Mouse (Mus musculus) megakaryocyte, embryonic 14.5 days (primary cell): ENCODE measurements around the gene Hsp90ab1.

Source experiments
- FLI1 ChIP-seq: IDR thresholded peaks from 2 replicates; pipeline ENCODE4 v1.6.1; 2012; ENCODE audit warnings: low read length, inconsistent platforms, mixed read lengths
- GATA1 ChIP-seq: IDR thresholded peaks from 3 replicates; pipeline ENCODE4 v1.6.1; 2012; ENCODE audit warnings: mixed read lengths, low read length, inconsistent platforms, borderline replicate concordance

GRCm38 (mm10) chr17:45591701-45592605 lies 18.9 kb upstream of the Hsp90ab1 start:
- TF ChIP-seq GATA1 (no peak), FLI1 (no peak)
